Mouse (Mus musculus) frontal cortex, postnatal 10 days (tissue): ENCODE results near the gene Nkd2.

ENCODE experiments used
- DNase-seq, 2 experiments: peaks; one replicate each; pipeline ENCODE4 v3.0.0; 2022; ENCODE audit warnings: low spot score in 2 of 2, mixed read lengths in 1 of 2

The Nkd2 gene

GRCm38 (mm10) chr13:73847465-73847836, at the start of gene Nkd2:
Nkd2 (minus strand) TSS chr13:73847631.
- DNase-seq = peak; percentile 53 to 78

- no peak for DNase-seq
These were observed 45.2 kb upstream of the Nkd2 start for GRCm38 (mm10) chr13:73892493-73893178.

DNA sequence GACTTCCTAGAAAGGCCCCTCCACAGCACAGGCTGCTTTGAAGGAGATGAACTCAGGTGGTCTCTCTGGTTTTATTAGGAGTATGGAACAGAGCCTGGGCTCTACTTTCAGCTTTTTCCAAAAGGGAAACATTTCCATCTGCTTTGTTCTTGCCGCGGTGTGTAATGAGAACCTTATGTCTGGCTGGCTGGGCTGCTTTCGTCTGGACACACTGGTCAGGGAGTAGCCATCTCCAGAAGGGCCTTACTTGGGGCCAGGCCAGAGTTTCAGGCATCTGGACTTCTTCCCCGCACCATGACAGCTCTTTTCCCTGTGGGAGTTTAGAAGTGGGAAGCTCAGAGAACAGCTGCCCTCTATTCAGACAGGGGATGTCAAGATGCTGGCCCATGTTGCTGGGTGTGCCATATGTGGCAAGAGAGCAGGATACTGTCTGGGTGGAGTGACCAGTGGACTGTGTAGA, 40.0 kb upstream of the Nkd2 start:
- DNase-seq = no peak

DNA sequence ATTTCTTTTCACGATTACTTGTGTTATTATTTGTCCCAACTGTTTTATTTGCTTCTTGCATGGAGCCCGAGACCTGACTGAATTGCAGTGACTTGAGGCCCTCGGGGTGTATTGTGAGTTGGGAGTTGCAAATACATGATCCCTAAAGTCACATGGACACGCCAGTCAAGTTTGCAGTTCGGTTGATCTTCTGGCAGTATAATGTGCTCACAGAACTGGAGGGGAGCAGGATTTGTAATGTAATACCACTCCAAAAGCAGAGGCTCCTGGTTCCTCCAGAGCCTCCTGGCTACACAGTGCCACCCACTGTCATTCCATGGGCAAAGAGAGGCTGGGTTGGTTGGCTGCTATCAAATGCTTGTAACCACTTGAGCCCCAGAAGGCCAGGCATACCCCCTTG, 39.2 kb upstream of the Nkd2 start:
- DNase-seq = no peak

DNA sequence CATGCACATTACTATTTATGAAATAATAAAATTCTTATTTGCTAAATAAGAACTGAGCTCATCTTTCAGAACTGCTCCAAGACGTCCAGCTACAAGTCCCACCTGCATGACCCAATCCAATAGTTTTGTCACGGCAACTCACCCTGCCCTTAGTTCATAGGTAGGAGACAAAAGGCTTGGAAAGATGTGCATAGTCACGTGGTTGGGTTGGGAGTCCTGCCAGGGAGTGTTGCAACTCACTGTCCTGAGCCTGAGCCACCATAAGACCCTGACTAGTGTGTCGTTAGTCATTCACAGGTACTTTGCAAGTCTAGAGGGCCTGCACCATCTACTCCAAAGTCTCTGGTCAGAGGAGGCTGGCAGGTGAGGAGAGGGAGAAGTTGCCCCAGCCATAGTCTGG, 38.6 kb upstream of the Nkd2 start:
- no peak for DNase-seq

DNA sequence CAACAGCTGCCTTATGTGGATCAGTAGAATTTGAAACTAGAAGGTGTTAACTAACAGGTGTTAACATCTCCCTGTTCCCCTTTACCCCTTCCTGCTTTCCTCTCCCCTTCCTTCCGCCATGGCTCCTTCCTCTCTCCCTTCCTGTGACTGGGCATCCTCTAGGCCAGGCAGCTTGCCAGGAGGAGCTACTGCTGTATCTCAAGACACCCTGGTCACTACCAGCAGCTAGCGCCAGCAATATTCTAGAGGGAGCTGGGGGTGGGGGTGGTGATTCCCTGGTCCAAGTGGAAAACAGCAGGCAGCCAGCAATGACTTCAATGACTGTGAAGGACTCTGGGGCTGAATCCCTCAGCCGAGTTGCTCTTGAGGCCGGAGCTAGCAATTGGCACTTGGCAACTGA, 38.2 kb upstream of the Nkd2 start:
- DNase-seq = no peak

DNA sequence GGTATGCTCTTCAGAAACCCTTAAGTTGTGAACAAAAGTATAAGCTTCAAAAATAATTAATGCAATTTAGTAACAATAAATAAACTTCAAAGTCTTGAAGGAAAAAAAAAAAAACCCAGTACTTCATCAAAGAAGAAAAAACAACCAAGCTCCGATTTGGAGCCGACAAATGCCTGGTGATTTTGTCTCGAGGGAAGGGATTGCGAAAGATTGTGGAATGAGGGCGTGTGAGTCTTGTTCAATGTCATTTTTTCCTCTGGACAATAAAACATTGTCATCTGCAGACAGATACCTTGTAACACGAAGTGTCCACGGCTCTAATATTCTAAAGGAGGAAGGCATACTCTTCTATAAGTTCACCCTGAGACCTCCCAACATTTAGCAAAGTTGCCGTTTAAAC, 33.9 kb upstream of the Nkd2 start:
- DNase-seq = no peak

DNA sequence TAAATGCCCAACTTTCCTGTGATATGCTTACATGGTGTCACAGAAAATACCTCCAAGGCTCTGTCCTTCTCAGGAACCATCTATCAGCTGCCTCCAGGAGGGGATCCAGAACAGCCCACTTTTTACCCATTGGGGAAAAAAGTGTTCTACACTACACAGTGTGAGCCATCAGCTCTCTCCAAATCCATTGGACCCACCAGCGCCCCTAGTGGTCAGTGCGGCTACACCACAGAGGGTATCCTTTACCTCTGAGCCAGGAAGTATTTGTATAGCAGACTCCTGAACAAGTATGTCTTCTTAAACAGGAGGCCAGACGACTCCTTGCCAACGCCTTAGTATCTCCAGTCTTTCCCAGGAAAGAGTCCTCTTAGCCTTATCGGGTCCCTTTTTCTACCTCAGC, 32.4 kb upstream of the Nkd2 start:
- no peak for DNase-seq

- no peak for DNase-seq
These were observed 24.7 kb upstream of the Nkd2 start for GRCm38 (mm10) chr13:73872159-73872558.

DNA sequence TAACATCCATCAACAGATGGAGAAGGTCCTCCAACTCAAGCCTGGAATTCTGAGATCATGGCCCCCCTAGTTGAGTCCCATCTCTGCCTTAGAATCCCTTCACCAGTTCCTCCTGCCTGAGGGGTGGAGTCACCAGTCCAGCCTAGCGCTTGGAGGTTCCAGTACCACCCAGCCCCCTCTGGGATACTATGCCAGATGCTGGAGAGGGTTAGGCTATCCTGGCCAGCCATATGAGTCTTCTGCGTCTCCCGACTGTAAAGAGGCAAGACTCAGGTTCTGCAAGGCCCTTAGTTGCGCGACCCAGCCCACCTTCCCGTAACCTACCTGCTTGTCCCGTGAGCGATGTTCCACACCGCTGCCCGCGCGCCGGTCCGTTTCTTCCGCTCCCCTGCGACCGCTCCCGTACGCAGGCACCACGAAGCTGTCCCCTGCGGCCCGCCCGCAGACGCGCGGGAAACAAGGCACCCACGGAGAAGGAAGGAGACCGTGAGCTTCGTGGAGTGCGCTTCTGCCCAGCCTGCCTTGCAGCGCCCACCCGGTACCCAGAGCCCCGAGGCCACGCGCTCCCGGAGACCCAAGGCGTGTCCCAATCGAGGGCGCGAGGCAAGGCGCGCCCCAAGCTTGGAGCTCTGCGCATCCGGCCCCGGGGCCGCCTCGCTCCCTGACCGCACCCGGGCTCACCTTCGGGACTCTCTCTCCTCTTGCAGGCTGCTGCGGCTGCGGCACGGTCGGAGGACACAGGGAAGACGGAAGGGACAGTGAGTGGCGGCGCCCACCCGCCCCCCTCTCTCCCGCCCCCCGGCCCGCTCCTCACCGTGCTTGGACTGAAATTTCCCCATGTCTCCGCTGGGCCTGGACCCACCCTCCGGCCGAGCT, 604 bp downstream of the Nkd2 start:
- no peak for DNase-seq

DNA sequence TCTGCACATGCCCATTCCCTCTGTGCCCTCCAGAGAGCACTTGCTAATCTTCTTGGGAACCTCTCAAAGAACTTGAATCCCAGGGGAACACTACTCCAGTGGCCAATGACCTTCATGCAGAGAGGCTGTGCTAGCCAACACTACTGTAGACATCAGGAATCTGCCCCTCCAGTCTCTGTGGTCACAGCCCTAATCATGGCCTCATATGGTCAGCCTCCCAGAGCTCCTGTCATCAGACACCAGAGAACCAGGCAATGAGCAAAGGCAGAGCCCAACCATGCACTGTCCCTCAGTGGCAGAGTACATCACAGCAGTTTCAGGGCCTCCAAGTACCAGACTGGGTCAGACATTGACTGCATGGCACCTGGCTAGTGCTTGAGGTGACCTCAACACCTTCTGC, 4.7 kb downstream of the Nkd2 start:
- DNase-seq = no peak

DNA sequence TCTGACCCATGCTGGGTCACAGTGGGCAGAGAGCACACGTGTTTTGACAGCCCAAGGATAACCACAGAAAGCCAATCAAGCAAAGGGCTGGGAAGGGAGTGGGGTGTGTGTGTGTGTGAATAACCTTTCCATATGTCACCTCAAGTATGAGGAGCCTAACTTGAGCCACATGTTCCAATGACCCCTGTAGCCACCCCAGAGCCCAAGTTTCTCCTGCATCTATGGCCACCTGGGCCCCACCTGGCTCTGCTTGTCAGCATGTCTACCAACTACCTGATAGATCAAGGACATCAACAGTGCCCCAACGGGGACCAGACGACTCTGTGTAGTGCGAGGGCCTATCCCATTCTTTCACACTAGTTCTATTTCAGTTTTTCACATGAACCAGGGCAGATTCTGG, 7.7 kb downstream of the Nkd2 start:
- no peak for DNase-seq

GRCm38 (mm10) chr13:73839137-73839548, 8.3 kb downstream of the Nkd2 start:
- DNase-seq = no peak

GRCm38 (mm10) chr13:73837708-73838107, 9.7 kb downstream of the Nkd2 start:
- DNase-seq = no peak

- no peak for DNase-seq
These were observed 10.9 kb downstream of the Nkd2 start for GRCm38 (mm10) chr13:73836491-73836890.

DNA sequence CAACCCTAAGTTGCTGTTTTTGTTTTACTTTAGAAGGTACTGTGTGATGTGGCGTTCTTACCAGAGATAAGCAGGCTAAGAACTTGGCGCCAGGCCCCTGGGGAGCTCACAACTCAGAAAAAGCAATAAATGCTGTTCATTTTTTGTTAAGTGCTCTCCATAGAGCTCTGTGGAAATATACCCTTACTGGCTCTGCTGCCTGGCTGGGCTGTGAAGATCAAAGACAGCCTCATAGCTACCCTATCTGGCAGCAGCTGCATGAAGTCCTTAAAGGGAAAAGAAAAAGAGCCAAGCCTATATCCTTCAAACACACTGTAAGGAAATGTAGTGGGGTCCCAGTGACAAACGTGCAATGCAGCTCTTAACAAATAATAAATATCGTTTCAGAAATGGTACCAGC, 11.6 kb downstream of the Nkd2 start:
- DNase-seq = no peak

DNA sequence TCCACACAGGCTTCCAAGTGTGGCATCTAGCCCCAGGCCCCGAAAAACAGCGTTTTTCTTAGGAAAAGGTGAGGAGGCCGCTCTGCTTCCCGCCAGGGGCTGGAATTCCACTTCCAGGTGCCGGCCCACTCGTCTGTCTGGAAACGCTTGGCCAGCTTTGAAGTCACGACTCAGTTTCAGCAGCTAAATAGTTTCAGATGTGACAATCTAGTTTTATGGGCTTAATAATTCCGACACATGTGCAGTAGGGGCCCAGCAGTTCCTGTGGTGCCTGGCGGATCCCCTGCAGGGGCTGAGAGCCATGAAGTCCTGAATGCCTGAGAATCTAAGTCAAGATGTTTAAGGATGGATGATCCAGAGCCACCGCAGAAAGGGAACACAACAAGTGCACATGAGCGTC, 13.6 kb downstream of the Nkd2 start:
- no peak for DNase-seq

GRCm38 (mm10) chr13:73831486-73831885, 15.9 kb downstream of the Nkd2 start:
- peak in 1 of 2 experiments; percentile 30 for DNase-seq

GRCm38 (mm10) chr13:73827243-73827642, 20.2 kb downstream of the Nkd2 start:
- no peak for DNase-seq

GRCm38 (mm10) chr13:73823711-73824110, 23.7 kb downstream of the Nkd2 start:
- DNase-seq = no peak

DNA sequence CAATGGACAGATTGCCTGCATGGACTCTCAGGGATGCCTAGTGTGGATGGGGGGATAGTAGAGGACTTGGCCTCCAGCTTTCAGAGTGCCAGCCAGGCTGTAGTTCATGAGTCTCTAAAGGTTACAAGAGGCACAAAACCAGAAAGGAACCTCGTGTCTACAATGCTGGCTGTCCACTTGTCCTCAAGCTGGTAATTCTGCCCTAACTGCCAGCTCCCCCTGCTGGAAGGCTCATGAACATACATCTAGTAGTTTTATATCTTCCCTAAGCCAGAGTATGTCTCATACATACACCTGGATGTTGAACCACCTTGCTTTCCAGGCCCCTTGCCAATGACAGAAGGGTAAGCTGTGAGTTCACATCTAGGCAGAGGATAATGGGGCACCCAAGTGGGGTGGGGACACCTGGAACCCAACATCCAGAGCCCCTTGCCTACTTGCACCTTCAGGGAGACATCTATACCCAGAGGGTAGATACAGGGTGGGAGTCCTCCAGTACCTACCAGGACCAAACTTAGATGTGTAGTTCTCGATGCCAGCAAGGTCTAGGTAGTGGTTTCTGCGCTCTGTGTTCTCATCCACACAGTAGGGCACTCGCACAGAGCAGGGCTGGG, 25.1 kb downstream of the Nkd2 start:
- peak in 1 of 2 experiments; percentile 34 for DNase-seq

- DNase-seq = no peak
These were observed 26.2 kb downstream of the Nkd2 start for GRCm38 (mm10) chr13:73821251-73821650.

DNA sequence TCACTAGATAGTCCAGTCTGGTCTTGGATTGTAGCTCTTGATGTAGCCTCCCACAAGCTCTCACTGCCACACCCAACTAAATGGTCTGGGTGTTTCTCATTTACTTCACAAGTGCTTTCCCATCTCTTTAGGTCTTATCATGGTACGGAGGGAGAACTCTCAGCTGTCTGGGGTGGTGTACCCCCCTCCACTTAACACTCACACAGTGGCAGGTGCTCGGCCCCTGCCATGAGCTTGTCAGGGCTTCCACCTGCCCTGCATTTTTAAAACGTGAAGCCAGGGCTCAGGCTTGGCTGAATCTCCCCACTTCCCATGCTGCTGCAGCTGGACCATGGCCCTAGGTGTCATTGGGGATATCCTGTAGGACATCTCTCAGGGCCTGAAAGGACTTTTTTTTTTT, 28.5 kb downstream of the Nkd2 start:
- DNase-seq = no peak
